Mouse (Mus musculus): Measurements from ENCODE around the gene Fuk. TPM values are rescaled to one million over a fixed set of nuclear protein-coding genes. Genes with fewer than 3 reads are reported as not detected.
"Not testable (repeated sequence)": the region's sequence is repeated elsewhere in the genome, so short reads cannot be mapped to it uniquely, and the experiment has no call there.

The Fuk gene
- total RNA-seq, 4 experiments from 2014 or later, result 16.7 to 20.2 (median 19.4) TPM

DNA sequence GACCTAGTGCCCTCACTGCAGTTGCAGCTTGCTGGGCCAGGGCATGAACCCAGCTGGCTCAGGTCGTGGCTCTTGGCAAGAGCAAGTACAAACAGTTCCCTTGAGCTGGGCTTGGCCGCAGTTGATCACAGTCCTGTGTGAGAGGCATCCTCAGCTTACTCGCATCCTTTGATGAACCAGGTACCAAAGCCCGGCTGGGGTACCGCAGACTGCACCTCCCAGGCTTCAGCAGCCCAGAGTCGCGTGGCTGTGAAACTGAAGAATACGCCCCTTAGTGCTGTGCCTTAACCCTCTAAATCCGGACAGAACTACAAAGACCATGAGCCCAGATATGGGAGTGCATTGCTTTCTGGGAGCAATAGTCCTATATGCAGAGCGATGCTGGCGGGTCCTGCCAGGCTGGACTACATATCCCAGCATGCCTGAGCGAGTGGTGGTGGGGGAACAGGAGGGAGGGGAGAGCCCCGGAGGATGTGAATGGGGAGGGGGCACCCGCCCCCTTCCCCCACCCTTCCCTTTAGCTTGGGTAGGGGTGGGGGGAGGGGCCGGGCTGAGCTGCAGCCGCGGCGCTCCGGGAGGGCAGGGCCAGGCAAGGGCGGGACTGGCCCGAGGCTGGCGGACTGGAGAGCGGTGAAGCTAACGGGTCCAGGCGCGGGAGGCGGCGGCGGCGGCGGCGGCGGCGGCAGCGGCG, 17.2 kb upstream of the Fuk start, which contains the start of gene St3gal2:
TSS of gene St3gal2 (plus strand) at position 582 of the 691 bp plus-strand sequence.
- DNase-seq (ENCODE audit: low spot score in 2 of 2), result peak; percentile 66 to 96

DNA sequence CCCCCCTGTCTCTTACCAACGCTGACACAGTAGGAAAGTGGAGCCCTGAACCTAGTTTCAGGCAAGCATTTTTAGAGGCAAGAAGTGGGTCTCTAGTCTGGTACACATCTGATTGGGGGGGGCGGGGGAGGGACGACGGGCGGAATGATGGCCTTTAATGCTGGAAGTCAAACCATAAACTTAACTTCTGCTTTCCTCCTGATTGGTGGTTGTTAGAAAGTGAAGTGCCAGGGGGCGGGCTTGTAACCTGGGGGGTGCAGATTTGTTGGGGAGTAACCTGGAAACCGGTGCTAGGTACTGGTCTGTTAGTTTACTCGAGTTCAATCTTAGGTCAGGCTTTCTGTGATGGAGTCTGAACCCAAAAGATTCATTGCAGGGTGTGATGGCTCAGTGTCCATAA, 16.2 kb upstream of the Fuk start:
- DNase-seq (ENCODE audit: low spot score in 2 of 2), result no peak

DNA sequence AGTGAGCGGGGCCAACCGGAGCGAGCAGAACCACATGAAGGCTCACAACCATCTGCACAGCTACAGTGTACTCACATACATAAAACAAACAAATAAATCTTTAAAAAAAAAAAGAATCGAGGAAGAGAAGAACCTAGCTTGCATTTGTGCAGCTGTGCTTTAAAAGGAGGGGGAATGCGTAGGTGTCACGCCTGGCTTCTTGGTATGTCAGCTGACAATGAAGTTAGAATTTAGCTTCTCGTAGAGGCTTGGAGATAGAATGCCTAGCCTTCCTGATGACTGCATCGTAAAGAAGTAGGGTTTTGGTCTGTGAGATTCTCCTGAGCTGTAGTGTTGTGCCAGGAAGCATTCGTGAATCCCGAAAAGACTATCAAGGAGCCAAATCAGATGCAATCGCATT, 15.7 kb upstream of the Fuk start:
- no peak for DNase-seq (ENCODE audit: low spot score in 2 of 2)

DNA sequence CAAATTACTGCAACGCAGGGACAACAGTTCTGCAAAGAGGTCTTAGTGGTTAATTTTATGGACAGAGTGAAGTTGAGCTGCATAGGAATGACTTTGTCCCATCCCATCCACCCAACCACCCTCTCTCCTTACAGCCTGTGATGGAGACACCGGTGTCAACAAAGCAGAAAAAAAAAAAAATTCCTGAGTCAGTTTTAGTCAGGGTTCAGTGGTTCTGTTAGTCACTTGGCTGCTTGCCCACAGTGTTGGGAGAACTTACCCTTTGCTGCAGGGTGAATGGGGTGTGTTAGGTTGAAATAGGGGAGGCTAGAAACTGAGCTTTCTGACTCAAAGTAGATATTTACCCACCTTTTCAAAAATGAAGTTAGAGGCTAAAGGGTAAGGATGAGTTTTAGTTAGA, 15.1 kb upstream of the Fuk start:
- no peak for DNase-seq (ENCODE audit: low spot score in 2 of 2)

DNA sequence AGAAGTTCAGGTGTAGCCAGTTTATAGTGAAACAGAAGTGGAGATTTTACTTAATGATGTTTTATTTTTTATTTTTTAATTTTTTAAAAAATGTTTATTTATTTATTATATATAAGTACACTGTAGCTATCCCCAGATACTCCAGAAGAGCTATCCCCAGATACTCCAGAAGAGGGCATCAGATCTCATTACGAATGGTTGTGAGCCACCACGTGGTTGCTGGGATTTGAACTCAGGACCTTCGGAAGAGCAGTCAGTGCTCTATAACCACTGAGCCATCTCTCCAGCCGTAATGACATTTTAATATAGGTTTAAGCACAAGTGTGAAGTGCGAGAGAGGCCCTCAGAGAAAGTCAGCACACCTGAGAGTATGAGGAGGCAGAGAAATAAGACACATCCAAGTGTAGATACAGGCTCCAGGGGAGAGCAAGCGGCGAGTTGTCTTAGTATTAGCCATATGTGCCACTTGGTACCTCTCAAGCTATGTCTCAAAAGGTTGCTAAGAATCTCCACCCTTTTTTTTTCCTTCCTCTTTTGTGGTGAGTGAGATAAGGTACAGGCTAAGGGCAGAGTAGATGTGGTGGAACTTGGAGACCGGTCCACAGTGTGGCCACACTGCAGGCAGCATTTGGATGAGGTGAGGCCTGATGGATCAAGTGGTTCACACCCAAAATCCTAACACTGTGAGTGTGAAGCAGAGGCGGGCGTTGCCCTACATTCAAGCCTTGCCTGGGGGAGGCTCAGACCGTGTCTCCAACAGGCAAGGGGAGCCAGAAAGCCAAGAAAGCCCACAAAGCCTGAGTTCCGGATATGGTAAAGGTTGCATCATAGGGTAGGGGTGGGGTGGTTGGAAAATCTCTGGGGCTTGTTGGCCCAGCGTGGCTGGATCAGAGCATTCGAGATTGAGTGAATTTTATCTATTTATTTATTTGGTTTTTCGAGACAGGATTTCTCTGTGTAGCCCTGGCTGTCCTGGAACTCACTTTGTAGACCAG, 9.6 kb upstream of the Fuk start:
- no peak for DNase-seq (ENCODE audit: low spot score in 2 of 2)

DNA sequence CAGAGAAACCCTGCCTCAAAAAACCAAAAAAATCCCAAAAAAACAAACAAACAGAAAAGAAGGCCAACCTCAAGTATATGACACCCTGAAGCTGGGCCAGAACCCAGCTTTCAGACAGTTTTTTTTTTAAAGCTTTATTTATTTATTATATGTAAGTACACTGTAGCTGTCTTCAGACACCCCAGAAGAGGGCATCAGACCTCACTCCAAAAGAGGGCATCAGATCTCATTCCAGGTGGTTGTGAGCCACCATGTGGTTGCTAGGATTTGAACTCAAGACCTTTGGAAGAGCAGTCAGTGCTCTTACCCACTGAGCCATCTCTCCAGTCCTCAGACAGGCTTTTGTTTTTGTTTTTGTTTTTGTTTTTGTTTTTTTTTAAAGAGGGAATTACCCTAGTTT, 7.6 kb upstream of the Fuk start:
- not testable (repeated sequence) for DNase-seq (ENCODE audit: low spot score in 2 of 2)

DNA sequence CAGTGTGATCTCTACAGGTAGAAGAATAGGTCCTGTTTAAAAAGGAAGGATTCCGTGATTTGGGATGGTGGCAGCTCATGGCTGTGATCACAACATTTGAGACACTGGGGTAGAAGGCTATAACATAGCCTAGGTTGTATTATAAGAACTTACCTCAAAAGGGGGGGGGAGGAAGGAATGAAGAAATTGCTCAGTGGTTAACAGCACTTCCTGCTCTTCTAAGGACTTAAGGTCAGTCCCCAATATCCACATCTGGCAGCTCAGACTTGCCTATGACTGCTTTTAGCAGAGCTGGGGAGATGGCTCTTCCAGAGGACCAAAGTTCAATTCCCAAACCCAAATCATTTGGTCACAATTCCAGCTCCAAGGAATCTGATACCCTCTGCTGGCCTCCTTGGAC, 4.4 kb upstream of the Fuk start:
- no peak for DNase-seq (ENCODE audit: low spot score in 2 of 2)

DNA sequence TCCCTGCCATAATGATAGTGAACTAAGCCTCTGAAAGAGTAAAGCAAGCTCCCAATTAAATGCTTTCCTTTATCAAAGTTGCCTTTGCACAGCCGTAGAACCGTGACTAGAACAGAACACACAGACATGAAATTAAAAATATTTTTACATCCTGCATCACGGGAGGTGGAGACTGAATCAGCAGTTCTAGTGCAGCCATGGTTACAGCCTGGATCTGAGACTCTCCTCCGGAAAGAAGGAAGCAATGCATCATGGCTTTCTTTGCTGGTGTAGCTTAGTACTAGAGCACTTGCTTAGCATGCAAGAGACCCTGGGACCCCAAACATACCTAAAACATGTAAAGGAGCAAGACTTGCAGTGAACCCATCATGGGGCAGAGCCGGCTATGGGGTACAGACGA, 3.1 kb upstream of the Fuk start:
- no peak for DNase-seq (ENCODE audit: low spot score in 2 of 2)

DNA sequence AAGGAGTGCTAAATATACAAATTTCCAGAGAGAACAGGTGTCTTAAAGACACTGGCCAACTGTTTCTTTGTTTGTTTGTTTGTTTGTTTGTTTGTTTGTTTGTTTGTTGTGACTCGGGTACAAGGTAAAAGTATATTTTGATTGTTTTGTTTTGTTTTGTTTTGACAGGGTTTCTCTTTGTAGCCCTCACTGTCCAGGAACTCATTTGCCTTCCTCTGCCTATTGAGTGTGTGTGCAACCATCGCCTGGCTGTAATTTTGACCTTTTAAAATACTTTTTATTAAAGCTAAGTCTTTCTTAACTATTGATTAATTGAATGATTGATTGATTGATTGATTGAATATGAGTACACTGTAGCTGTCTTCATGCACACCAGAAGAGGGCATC, 284 bp upstream of the Fuk start:
- DNase-seq (ENCODE audit: low spot score in 2 of 2), result no peak

DNA sequence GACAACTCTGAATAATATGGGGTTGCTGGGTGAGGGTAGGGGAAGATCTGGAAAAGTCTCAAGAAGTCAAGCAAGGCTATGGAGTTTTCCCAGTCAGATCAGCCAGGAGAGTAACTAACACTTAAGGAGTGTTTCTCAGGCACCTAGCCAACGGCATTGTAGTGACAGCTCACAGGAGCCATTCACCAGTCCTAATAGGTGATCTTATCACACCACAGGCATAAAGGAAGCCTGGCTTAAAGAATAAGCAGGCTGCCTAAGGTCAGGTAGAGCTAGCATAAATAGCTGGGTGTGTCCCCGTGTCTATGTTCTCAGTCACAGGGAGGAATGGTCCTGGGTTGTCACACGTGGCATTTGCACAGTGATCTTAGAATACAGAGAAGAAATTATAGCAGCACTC, 1.2 kb downstream of the Fuk start:
- DNase-seq (ENCODE audit: low spot score in 2 of 2), result no peak

DNA sequence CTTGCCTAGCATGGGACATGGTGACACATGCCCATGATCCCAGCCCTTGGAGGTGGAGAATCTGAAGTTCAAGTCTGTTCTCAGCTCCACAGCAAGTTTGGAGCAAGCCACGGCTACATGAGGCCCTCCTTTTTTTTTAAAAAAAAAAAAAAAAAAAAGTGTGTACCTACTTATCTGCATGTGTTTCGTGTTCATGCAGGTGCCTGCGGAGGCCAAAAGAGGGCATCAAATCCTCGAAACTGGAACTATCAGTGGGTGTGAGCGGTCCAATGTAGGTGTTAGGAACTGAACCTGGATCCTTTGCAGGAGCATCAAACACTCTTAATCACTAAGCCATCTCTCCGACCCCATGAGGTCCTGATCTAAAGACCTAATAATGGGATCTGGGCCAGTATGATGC, 4.8 kb downstream of the Fuk start:
- DNase-seq (ENCODE audit: low spot score in 2 of 2), result no peak

DNA sequence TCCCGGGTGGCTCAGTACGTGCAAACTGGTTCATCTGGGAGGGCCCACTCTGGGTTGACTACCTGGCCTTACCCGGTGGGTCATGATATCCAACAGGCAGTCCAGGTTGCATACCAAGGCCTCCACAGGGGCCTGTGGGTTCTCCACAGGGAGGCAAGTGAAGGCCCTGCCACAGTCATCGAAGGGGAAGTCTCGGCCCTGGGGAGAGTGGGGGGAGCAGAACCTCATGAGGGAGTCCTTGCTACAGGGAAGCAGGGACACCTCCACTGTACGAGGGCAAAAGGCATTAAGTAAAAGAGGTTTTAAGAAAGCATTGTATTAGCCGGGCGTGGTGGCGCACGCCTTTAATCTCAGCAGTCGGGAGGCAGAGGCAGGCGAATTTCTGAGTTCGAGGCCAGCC, 6.5 kb downstream of the Fuk start:
- DNase-seq (ENCODE audit: low spot score in 2 of 2), result no peak

DNA sequence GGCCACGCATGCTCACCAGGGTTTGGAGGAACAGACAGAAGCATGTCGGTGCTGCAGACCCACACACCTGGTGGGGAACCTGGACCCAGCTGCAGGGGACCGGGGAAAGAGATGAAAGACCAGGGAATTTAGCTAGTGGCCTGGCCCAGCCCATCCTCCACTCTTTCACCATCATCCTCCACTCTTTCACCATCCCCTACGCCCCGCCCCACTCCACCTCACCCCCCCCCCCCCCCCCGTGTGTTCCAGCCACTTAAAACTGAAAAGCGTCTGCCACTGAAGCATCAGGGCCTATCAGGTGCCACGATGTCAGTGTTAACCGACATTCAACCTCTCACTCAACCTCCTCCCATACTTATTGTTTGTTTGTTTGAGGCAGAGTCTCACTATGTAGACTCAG, 7.0 kb downstream of the Fuk start:
- DNase-seq (ENCODE audit: low spot score in 2 of 2), result no peak

DNA sequence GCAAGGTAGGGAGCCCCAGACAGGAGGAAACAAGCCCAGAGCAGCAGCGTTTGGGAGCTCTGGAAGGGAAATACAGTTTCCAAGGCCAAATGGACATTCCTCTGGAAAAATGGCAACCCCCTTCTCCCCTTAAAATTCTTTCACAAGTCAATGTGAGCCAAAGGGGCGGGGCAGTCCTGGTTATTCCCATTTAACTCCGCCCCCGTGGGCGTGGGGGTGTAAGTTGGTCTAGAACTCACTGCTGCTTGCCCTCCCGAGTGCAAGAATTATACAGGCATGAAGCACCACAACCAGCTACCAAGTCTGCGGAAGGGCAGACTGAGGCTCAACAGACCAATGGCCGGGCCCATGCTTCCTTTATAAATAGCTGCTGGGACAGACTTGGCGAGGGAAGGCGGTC, 7.4 kb downstream of the Fuk start:
- no peak for DNase-seq (ENCODE audit: low spot score in 2 of 2)

DNA sequence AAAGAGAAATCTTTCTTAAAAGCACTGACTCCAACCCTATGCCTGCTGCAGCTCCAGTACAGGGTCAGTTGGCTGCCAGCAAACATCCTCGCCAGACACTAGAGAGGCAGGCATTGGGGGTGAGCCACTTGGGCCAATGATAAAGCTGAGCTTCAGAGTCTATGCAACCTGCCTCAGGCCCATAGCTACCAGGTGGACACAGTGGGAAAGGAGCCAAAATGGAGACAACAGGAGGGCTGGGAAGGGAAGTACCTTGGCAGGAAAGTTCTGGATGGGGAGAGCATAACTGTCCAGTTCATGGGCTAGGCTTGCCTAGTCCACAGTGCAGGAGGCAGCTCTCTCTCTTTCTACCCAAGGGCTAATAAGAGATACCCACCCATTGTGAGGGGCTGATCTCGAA, 9.4 kb downstream of the Fuk start:
- no peak for DNase-seq (ENCODE audit: low spot score in 2 of 2)

DNA sequence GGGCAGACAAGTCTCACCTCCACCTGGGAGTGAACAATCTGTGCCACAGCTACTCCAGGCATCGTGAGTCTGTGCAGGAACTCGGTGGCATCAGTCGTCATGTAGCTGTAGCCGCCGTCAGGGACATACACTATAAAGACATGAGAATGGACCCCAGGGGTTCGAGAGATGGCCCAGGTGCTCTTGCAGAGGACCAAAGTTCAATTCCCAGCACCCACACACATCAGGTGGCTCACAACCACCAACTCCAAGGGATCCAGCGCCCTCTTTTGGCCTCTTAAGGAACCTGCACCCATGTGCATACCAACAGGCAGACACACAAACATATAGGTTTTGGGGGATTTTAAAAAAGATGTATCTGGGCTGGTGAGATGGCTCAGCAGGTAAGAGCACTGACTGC, 10.2 kb downstream of the Fuk start:
- no peak for DNase-seq (ENCODE audit: low spot score in 2 of 2)

DNA sequence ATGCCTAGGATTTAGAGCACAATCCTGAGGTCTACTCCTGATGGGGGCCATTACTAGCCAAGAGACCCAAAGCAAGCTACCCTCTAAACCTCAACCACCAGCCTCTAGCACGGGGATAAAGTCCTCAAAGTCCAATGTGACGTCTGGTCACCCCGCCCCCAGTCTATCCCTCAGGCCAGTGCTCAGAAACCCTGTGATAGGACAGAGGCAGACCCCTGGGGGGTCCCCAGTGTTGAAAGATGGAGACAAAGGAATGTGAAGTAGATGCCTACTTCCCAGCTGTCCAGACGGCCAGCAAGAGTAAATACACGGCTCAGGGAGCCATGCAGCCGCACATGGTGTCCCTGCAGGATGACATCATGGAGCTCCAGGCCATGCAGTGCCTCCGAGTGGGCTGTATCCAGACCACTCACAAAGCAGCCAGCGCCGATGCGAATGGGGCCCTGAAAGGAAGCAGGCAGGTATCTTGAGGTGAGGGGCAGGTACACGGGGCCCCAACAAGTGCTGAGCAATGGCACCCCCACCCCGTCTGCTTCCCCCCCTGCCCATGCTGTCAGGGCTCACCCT, 12.3 kb downstream of the Fuk start:
- no peak for DNase-seq (ENCODE audit: low spot score in 2 of 2)

DNA sequence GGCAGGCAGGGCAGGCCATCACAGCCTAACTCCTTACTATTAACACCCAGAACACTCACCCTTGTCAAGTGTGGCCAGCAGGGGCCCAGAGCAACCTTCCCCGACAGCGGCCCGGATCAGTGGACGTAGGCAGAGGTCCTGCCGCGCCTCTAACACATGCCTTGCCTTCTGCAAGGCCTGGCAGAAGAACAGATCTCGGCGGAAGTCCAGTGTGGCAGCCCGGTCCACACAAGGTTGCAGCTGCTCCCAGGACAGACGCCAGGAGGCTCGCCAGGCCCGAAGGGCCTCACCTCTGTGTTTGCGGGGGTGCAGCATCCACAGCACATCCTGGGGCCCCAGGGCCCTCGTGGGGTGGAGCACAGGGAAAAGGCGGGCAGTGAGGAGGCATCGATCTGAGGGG, 13.4 kb downstream of the Fuk start:
- no peak for DNase-seq (ENCODE audit: low spot score in 2 of 2)

DNA sequence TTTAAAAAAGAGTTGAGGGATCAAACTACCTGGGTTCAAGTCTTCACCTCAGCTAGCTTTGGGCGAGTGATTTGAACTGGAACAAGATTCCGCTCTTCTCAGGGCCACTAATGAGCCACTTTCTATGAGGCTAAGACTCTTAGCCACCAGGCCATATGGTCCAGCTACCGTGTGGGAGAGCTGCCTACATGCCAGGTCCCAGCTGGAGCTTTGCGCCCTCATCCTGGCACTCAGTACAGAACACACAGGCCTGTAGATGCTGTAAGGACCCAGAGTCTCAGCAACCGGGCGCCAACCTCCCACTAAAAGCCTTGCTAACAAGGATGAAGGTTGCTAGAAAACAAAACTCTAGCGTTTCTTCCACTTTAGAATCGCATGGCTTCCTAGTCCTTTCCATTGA, 13.8 kb downstream of the Fuk start:
- peak in 1 of 2 experiments; percentile 46 for DNase-seq (ENCODE audit: low spot score in 2 of 2)

DNA sequence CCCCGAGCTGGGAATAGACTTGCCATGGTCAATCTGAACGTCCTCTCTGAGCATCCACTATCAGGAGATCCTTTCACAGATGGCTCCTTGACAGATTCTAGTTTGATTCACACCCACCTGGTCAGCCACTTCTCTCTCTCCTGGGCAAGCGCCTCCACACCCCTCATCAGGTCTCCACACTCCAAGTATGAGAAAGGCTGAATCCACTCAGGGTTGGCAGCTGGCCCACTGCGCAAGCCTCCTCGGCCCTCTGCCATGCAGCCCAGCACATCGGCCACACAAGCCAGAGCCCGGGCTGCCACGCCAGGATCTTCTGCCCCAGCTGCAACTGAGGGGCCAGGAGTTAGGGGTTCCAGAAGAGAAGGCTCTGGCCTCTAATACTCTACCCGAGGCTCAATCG, 14.7 kb downstream of the Fuk start:
- DNase-seq (ENCODE audit: low spot score in 2 of 2), result no peak

DNA sequence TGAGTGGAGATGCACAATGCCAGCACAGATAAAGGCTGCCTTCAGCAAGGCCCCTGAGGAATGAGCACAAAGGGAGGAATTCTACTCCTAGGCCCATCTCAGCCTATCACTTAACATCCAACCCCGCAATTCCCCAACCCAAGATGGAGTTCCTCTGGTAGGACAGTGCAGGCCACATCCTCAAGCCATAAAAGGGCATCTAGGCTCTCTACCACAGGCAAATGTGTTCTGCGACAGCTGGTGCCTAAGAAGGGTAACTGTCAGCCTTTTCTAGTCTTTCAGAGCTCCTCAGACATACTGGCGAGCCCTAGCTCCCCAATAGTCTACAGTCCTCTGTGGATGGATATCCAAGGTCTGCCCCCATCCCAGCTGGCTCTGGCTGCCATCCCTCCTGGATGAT, 15.7 kb downstream of the Fuk start:
- DNase-seq (ENCODE audit: low spot score in 2 of 2), result no peak

DNA sequence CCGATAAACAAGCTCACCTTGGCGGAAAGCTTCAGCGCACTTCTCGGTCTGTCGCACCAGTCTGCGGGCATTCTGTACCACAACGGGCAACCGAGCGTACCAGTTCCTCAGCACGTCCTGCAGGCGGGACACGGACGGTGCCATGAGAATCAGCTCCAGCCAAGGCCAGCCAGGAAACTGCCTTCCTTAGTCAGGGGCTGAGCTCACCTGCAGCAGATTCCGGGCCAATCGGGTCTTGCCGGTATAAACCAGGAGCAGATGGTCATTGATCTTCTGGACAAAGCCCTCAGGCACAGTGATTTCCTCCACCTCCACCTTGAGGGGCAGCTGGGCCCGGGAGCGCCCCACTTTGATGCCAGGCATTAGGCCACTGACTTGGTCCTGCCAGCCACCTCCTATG, 18.5 kb downstream of the Fuk start:
- no peak for DNase-seq (ENCODE audit: low spot score in 2 of 2)
